Mouse (Mus musculus): ENCODE data around the gene Masp1. TPM values are rescaled to one million over a fixed set of nuclear protein-coding genes. Genes with fewer than 3 reads are reported as not detected.

The Masp1 gene
- total RNA-seq, 2 experiments from 2014 or later = 14.0 to 14.7 TPM

Other genes with a start within 250 kb of the Masp1 start
- not detected for gene Rtp1, start 91.7 kb downstream of the Masp1 start, total RNA-seq (2021)
- 1 to 10 TPM; 1.6 to 2.1 TPM for gene Rtp4, start 524 bp downstream of the Masp1 start, total RNA-seq (2021)